Mouse (Mus musculus) CH12.LX (cell line): ENCODE results near the gene Ttc7. TPM values are rescaled to one million over a fixed set of nuclear protein-coding genes. Genes with fewer than 3 reads are reported as not detected.

Source experiments
- DNase-seq: peaks from one replicate; pipeline ENCODE4 v3.0.0-alpha.2; 2013; ENCODE audit errors: extremely low read depth
- H3K27ac ChIP-seq: 2 replicates; pipeline ENCODE4 v1.5.1; 2012; ENCODE audit warnings: low read depth, mild to moderate bottlenecking, control low read depth, moderate library complexity; ENCODE audit not compliant: insufficient read depth
- H3K27me3 ChIP-seq: replicated peaks from 2 replicates; pipeline ENCODE3; 2012; ENCODE audit warnings: inconsistent platforms
- H3K36me3 ChIP-seq, 2 experiments: replicated peaks in 1 of 2; 2 replicates each; pipeline versions ENCODE3 to v1.6.1; 2012; ENCODE audit warnings: inconsistent platforms in 1 of 2, low read length in 1 of 2, mild to moderate bottlenecking in 1 of 2, mixed read lengths in 1 of 2, moderate library complexity in 1 of 2; ENCODE audit not compliant: control insufficient read depth in 1 of 2, insufficient read depth in 1 of 2
- H3K4me1 ChIP-seq, 2 experiments: 2 replicates each; pipeline ENCODE4 v1.6.1; 2012; ENCODE audit warnings: inconsistent platforms in 1 of 2, moderate library complexity in 1 of 2; ENCODE audit not compliant: insufficient read depth in 2 of 2, control insufficient read depth in 1 of 2
- H3K4me2 ChIP-seq: 2 replicates; pipeline ENCODE4 v1.6.1; 2012; ENCODE audit warnings: low read depth, mild to moderate bottlenecking, control low read depth; ENCODE audit not compliant: poor library complexity, insufficient read depth, severe bottlenecking
- H3K4me3 ChIP-seq, 3 experiments: fragments of 150-350 bp in 1 of 3; sonication (generic) in 1 of 3; replicated peaks in 1 of 3; 2 replicates each; pipeline versions ENCODE3 to v1.5.1; 2011 to 2012; ENCODE audit warnings: low read depth in 2 of 3, low read length in 2 of 3, mild to moderate bottlenecking in 2 of 3, moderate library complexity in 2 of 3, control low read depth in 1 of 3, improper control_type of control experiment in 1 of 3, inconsistent platforms in 1 of 3, mixed read lengths in 1 of 3; ENCODE audit not compliant: poor library complexity in 1 of 3
- H3K79me2 ChIP-seq: replicated peaks from 2 replicates; pipeline ENCODE4 v1.6.1; 2012; ENCODE audit warnings: mild to moderate bottlenecking, moderate library complexity; ENCODE audit not compliant: control insufficient read depth, poor library complexity, insufficient read depth, severe bottlenecking; ENCODE audit errors: extremely low read depth
- H3K9ac ChIP-seq: 2 replicates; pipeline ENCODE4 v1.6.1; 2012; ENCODE audit warnings: low read depth, mild to moderate bottlenecking, control low read depth, moderate library complexity; ENCODE audit not compliant: insufficient read depth
- H3K9me3 ChIP-seq: replicated peaks from 2 replicates; pipeline ENCODE3; 2012; ENCODE audit warnings: low read length, inconsistent platforms, mixed read lengths
- CHD1 ChIP-seq: IDR thresholded peaks from 2 replicates; pipeline ENCODE4 v1.6.1; 2012; ENCODE audit warnings: low read depth, low read length, improper control_type of control experiment, inconsistent platforms
- ETS1 ChIP-seq: conservative IDR thresholded peaks from 2 replicates; pipeline ENCODE4 v1.6.1; 2012; ENCODE audit warnings: low read depth, mild to moderate bottlenecking, inconsistent platforms, low read length, improper control_type of control experiment, moderate library complexity
- GABPA ChIP-seq: IDR thresholded peaks from 2 replicates; pipeline ENCODE4 v1.6.1; 2012; ENCODE audit warnings: low read depth, low read length, improper control_type of control experiment, inconsistent platforms; ENCODE audit not compliant: insufficient replicate concordance
- HCFC1 ChIP-seq: IDR thresholded peaks from 2 replicates; pipeline ENCODE4 v1.6.1; 2012; ENCODE audit warnings: low read depth, mild to moderate bottlenecking, inconsistent platforms, low read length, improper control_type of control experiment
- IRF4 ChIP-seq: IDR thresholded peaks from 2 replicates; pipeline ENCODE4 v1.6.1; 2014; ENCODE audit warnings: low read depth, mild to moderate bottlenecking, inconsistent platforms, low read length, improper control_type of control experiment
- JUN ChIP-seq: IDR thresholded peaks from 2 replicates; pipeline ENCODE4 v1.6.1; 2011; ENCODE audit warnings: low read depth, mild to moderate bottlenecking, low read length, improper control_type of control experiment, moderate library complexity; ENCODE audit not compliant: insufficient read depth
- JUND ChIP-seq: conservative IDR thresholded peaks from 2 replicates; pipeline ENCODE4 v1.6.1; 2011; ENCODE audit warnings: low read depth, low read length, improper control_type of control experiment
- KAT2A ChIP-seq: IDR thresholded peaks from 2 replicates; pipeline ENCODE4 v1.6.1; 2012; ENCODE audit warnings: low read length, improper control_type of control experiment, inconsistent platforms; ENCODE audit not compliant: insufficient replicate concordance
- MAFK ChIP-seq: IDR thresholded peaks from 2 replicates; pipeline ENCODE4 v1.6.1; 2011; ENCODE audit warnings: low read length, improper control_type of control experiment; ENCODE audit not compliant: insufficient replicate concordance
- MAX ChIP-seq: IDR thresholded peaks from 2 replicates; pipeline ENCODE4 v1.6.1; 2011; ENCODE audit warnings: low read length, improper control_type of control experiment
- MAZ ChIP-seq: IDR thresholded peaks from 2 replicates; pipeline ENCODE4 v1.6.1; 2012; ENCODE audit warnings: low read depth, mild to moderate bottlenecking, inconsistent platforms, low read length, improper control_type of control experiment, moderate library complexity
- MEF2A ChIP-seq: IDR thresholded peaks from 2 replicates; pipeline ENCODE4 v1.6.1; 2014; ENCODE audit warnings: low read depth, mild to moderate bottlenecking, inconsistent platforms, low read length, improper control_type of control experiment, borderline replicate concordance
- MXI1 ChIP-seq: IDR thresholded peaks from 2 replicates; pipeline ENCODE4 v1.6.1; 2011; ENCODE audit warnings: mild to moderate bottlenecking, low read depth, low read length, improper control_type of control experiment
- MYC ChIP-seq: IDR thresholded peaks from 2 replicates; pipeline ENCODE4 v1.6.1; 2011; ENCODE audit warnings: low read depth, mild to moderate bottlenecking, improper control_type of control experiment, low read length
- NRF1 ChIP-seq: IDR thresholded peaks from 2 replicates; pipeline ENCODE4 v1.6.1; 2014; ENCODE audit warnings: low read depth, mild to moderate bottlenecking, inconsistent platforms, low read length, improper control_type of control experiment, moderate library complexity
- POLR2A ChIP-seq: IDR thresholded peaks from 2 replicates; pipeline ENCODE4 v1.6.1; 2011; ENCODE audit warnings: low read depth, mild to moderate bottlenecking, improper control_type of control experiment, low read length
- POLR2AphosphoS2 ChIP-seq: IDR thresholded peaks from 2 replicates; pipeline ENCODE4 v1.6.1; 2011; ENCODE audit warnings: low read depth, low read length, improper control_type of control experiment
- RCOR1 ChIP-seq: conservative IDR thresholded peaks from 2 replicates; pipeline ENCODE4 v1.6.1; 2012; ENCODE audit warnings: low read depth, mild to moderate bottlenecking, inconsistent platforms, low read length, improper control_type of control experiment
- SMC3 ChIP-seq: IDR thresholded peaks from 2 replicates; pipeline ENCODE4 v1.6.1; 2011; ENCODE audit warnings: low read depth, low read length, improper control_type of control experiment
- TBP ChIP-seq: conservative IDR thresholded peaks from 2 replicates; pipeline ENCODE4 v1.6.1; 2011; ENCODE audit warnings: low read depth, low read length, improper control_type of control experiment
- TCF12 ChIP-seq: IDR thresholded peaks from 2 replicates; pipeline ENCODE4 v1.6.1; 2014; ENCODE audit warnings: low read depth, mild to moderate bottlenecking, inconsistent platforms, low read length, improper control_type of control experiment
- UBTF ChIP-seq: IDR thresholded peaks from 2 replicates; pipeline ENCODE4 v1.6.1; 2012; ENCODE audit warnings: low read depth, mild to moderate bottlenecking, inconsistent platforms, low read length, improper control_type of control experiment, moderate library complexity
- USF1 ChIP-seq: IDR thresholded peaks from 2 replicates; pipeline ENCODE4 v1.6.1; 2014; ENCODE audit warnings: low read depth, mild to moderate bottlenecking, inconsistent platforms, low read length, improper control_type of control experiment
- USF2 ChIP-seq: conservative IDR thresholded peaks from 2 replicates; pipeline ENCODE4 v1.6.1; 2011; ENCODE audit warnings: low read depth, low read length, improper control_type of control experiment
- ZC3H11A ChIP-seq: IDR thresholded peaks from 2 replicates; pipeline ENCODE4 v1.6.1; 2012; ENCODE audit warnings: low read depth, mild to moderate bottlenecking, inconsistent platforms, low read length, improper control_type of control experiment
- ZKSCAN1 ChIP-seq: IDR thresholded peaks from 2 replicates; pipeline ENCODE4 v1.6.1; 2012; ENCODE audit warnings: low read depth, inconsistent platforms, low read length, improper control_type of control experiment, borderline replicate concordance
- ZMIZ1 ChIP-seq: IDR thresholded peaks from 2 replicates; pipeline ENCODE4 v1.6.1; 2012; ENCODE audit warnings: low read depth, mild to moderate bottlenecking, inconsistent platforms, low read length, improper control_type of control experiment
- ZNF384 ChIP-seq: IDR thresholded peaks from 2 replicates; pipeline ENCODE4 v1.6.1; 2012; ENCODE audit warnings: low read depth, low read length, improper control_type of control experiment, inconsistent platforms
- dilution Hi-C: fragments of 300-500 bp; cut with MboI; formaldehyde crosslinking; loops from 2 replicates; pipeline ENCODE4 v1.14.3; 2020; ENCODE audit warnings: low sequenced_read_pairs; ENCODE audit not compliant: extremely low pct_unique_long_range_greater_than_20kb, extremely low pct_ligation_motif_present
- in situ Hi-C: fragments of 300-500 bp; cut with MboI; formaldehyde crosslinking; loops from 3 replicates; pipeline ENCODE4 v1.14.3; 2019; ENCODE audit warnings: low sequenced_read_pairs, low pct_ligation_motif_present, low pct_unique_long_range_greater_than_20kb, mixed read lengths
- polyA plus RNA-seq: library from polyadenylated mRNA; unstranded; fragments of >175 nt; gene quantifications from 2 replicates; pipeline ENCODE4 v1.2.1, GENCODE M21; 2012; ENCODE audit warnings: low read depth; ENCODE audit not compliant: insufficient read length
- total RNA-seq, 2 experiments: library from RNA; depleted of rRNA; stranded (reverse); fragments of 300-350 nt in 1 of 2; fragments of >200 nt in 1 of 2; gene quantifications; 2 replicates each; pipeline ENCODE4 v1.2.3; 2012 to 2014

Gene Ttc7
- total and polyA plus RNA-seq, 3 experiments = 6.2 to 16.4 (median 12.8) TPM

- peak; percentile 74 for TF ChIP-seq ZMIZ1
- no peak for TF ChIP-seq USF2
- TF ChIP-seq SMC3 = no peak
- TF ChIP-seq NRF1 = peak; percentile 91
- TF ChIP-seq KAT2A = peak; percentile 57; the same call in 1 of the 2 replicates
- TF ChIP-seq TCF12 = peak; percentile 60; the same call in 1 of the 2 replicates
- TF ChIP-seq MAFK = no peak
- no peak for TF ChIP-seq ZC3H11A
- peak; percentile 68; the same call in 1 of the 2 replicates for TF ChIP-seq MAZ
- TF ChIP-seq UBTF = peak; percentile 44; the same call in 1 of the 2 replicates
- TF ChIP-seq MAX = peak; percentile 89
- peak; percentile 83 for TF ChIP-seq POLR2A
- TF ChIP-seq ETS1 = no peak
- no peak for TF ChIP-seq GABPA
- TF ChIP-seq JUN = no peak
- peak; percentile 65 for TF ChIP-seq USF1
- TF ChIP-seq ZNF384 = no peak
- TF ChIP-seq HCFC1 = peak; percentile 69
- 0 out of 2 replicates have a peak, but pooled peaks have one; percentile 57 for TF ChIP-seq MYC
- TF ChIP-seq IRF4 = peak; percentile 36; the same call in 1 of the 2 replicates
- no peak for TF ChIP-seq ZKSCAN1
- TF ChIP-seq, all 38 proteins: peak for 18
These were observed 16.9 kb upstream of the Ttc7 start, which contains the start of gene Mcfd2 (continued) for GRCm38 (mm10) chr17:87265792-87266186.

GRCm38 (mm10) chr17:87269454-87269853, 13.2 kb upstream of the Ttc7 start:
- no peak for DNase-seq
- Histone ChIP-seq H3K9me3 (peaks cover 13% of the 10 kb centered on the region), H3K4me3 (no peak overlapping the region), H3K4me1 (peaks cover 6% of the 10 kb centered on the region in 2 experiments; a peak in 3 of 4 replicates), H3K27ac (no peak overlapping the region), H3K9ac (no peak overlapping the region), H3K4me2 (no peak overlapping the region), H3K36me3 (no peaks in the 10 kb centered on the region), H3K79me2 (0 out of 2 replicates have a peak, but pooled peaks cover 2% of the 10 kb centered on the region), H3K27me3 (peaks cover 16% of the 10 kb centered on the region)
- in situ Hi-C loops (no loop called here), dilution Hi-C loops (no loop called here)
- TF ChIP-seq MXI1 = no peak
- TF ChIP-seq MEF2A = no peak
- TF ChIP-seq TCF12 = no peak
- TF ChIP-seq ZMIZ1 = no peak
- TF ChIP-seq GABPA = no peak
- TF ChIP-seq IRF4 = no peak
- no peak for TF ChIP-seq CHD1
- no peak for TF ChIP-seq POLR2AphosphoS2
- TF ChIP-seq RCOR1 = no peak
- TF ChIP-seq TBP = no peak
- no peak for TF ChIP-seq ZC3H11A
- no peak for TF ChIP-seq MAFK
- TF ChIP-seq JUND = no peak
- TF ChIP-seq HCFC1 = no peak
- TF ChIP-seq KAT2A = no peak
- no peak for TF ChIP-seq JUN
- no peak for TF ChIP-seq USF2
- no peak for TF ChIP-seq MYC
